Mouse (Mus musculus): ENCODE data around the gene Zcchc3. TPM values are rescaled to one million over a fixed set of nuclear protein-coding genes. Genes with fewer than 3 reads are reported as not detected.

The Zcchc3 gene
- 14.0 and 16.2 TPM in 2 replicates for polyA plus RNA-seq (2015; fragmentation: Nextera tagmentation; extraction: Ambion mirVana)

- H3K4me2 ChIP-seq, result peak within 1 kb of the TSS; percentile 87
- ATAC-seq (ENCODE audit: low read depth) (peak; percentile 73), DNase-seq (peak; percentile 72)
- peaks cover 48% of the 10 kb centered on the region for H3K4me1 ChIP-seq (replicated peaks)
- H3K4me3 ChIP-seq (replicated peaks), result peak within 1 kb of the TSS; percentile 96
- H3K9me3 ChIP-seq (replicated peaks), result 0 out of 2 replicates have a peak, but pooled peaks cover 3% of the 10 kb centered on the region
- H3K27me3 ChIP-seq, result no peaks in the 10 kb centered on the region
- under 1% methylated on average over 65 of the region's 65 CpGs for WGBS (ENCODE audit: insufficient replicate concordance)
- H3K9ac ChIP-seq, result peak within 1 kb of the TSS; percentile 97
- H3K36me3 ChIP-seq, result peaks cover 15% of the 10 kb centered on the region
- H3K27ac ChIP-seq, result peak within 1 kb of the TSS; percentile 88
These were observed at the start of gene Zcchc3 for GRCm38 (mm10) chr2:152414591-152415165. Gene Zcchc3, minus strand, starts transcription at chr2:152415027.

- Histone ChIP-seq H3K4me2 (no peak overlapping the region), H3K9me3 (replicated peaks) (no peaks in the 10 kb centered on the region), H3K4me1 (replicated peaks) (no peaks in the 10 kb centered on the region), H3K4me3 (replicated peaks) (no peak overlapping the region), H3K36me3 (no peaks in the 10 kb centered on the region), H3K9ac (no peak overlapping the region), H3K27ac (no peak overlapping the region), H3K27me3 (0 out of 2 replicates have a peak, but pooled peaks cover 2% of the 10 kb centered on the region)
- ATAC-seq (ENCODE audit: low read depth) (no peak), DNase-seq (no peak)
- 58% methylated on average over 13 of the region's 13 CpGs for WGBS (ENCODE audit: insufficient replicate concordance)
These were observed 44.4 kb upstream of the Zcchc3 start for GRCm38 (mm10) chr2:152459241-152459640.

GRCm38 (mm10) chr2:152452101-152452781 is 37.4 kb upstream of the Zcchc3 start:
- no peaks in the 10 kb centered on the region for H3K36me3 ChIP-seq
- DNase-seq, result no peak
- no peak overlapping the region for H3K27ac ChIP-seq
- no peaks in the 10 kb centered on the region for H3K9me3 ChIP-seq (replicated peaks)
- H3K4me3 ChIP-seq (replicated peaks), result no peak overlapping the region
- H3K4me2 ChIP-seq, result no peak overlapping the region
- H3K27me3 ChIP-seq, result 0 out of 2 replicates have a peak, but pooled peaks cover 3% of the 10 kb centered on the region
- peaks cover 2% of the 10 kb centered on the region for H3K4me1 ChIP-seq (replicated peaks)
- WGBS (ENCODE audit: insufficient replicate concordance), result 63% methylated on average over 4 of the region's 4 CpGs
- ATAC-seq (ENCODE audit: low read depth), result no peak
- H3K9ac ChIP-seq, result no peak overlapping the region

- no peak overlapping the region for H3K4me2 ChIP-seq
- DNase-seq (no peak), ATAC-seq (ENCODE audit: low read depth) (no peak)
- no peak overlapping the region for H3K9ac ChIP-seq
- 0 out of 2 replicates have a peak, but pooled peaks cover 3% of the 10 kb centered on the region for H3K27me3 ChIP-seq
- no peaks in the 10 kb centered on the region for H3K9me3 ChIP-seq (replicated peaks)
- H3K36me3 ChIP-seq, result no peaks in the 10 kb centered on the region
- peaks cover 8% of the 10 kb centered on the region for H3K4me1 ChIP-seq (replicated peaks)
- no peak overlapping the region for H3K27ac ChIP-seq
- no peak overlapping the region for H3K4me3 ChIP-seq (replicated peaks)
- 6% methylated on average over 5 of the region's 5 CpGs for WGBS (ENCODE audit: insufficient replicate concordance)
These were observed 35.4 kb upstream of the Zcchc3 start for GRCm38 (mm10) chr2:152450241-152450640.

- 0 out of 2 replicates have a peak, but pooled peaks cover 3% of the 10 kb centered on the region for H3K27me3 ChIP-seq
- no peak overlapping the region for H3K4me2 ChIP-seq
- WGBS (ENCODE audit: insufficient replicate concordance), result 52% methylated on average over 5 of the region's 5 CpGs
These were observed 32.6 kb upstream of the Zcchc3 start for GRCm38 (mm10) chr2:152447461-152447860.

GRCm38 (mm10) chr2:152446642-152447041 is 31.8 kb upstream of the Zcchc3 start:
- no peak for DNase-seq
- Histone ChIP-seq H3K9me3 (replicated peaks) (no peaks in the 10 kb centered on the region), H3K27me3 (0 out of 2 replicates have a peak, but pooled peaks cover 3% of the 10 kb centered on the region), H3K4me2 (no peak overlapping the region), H3K27ac (no peak overlapping the region; the same call in 1 of the 2 replicates), H3K9ac (no peak overlapping the region), H3K4me1 (replicated peaks) (peaks cover 8% of the 10 kb centered on the region), H3K4me3 (replicated peaks) (no peak overlapping the region), H3K36me3 (no peaks in the 10 kb centered on the region)
- 13% methylated on average over 2 of the region's 2 CpGs for whole genome bisulfite sequencing (ENCODE audit: insufficient replicate concordance)
- ATAC-seq (ENCODE audit: low read depth), result no peak

More at GRCm38 (mm10) chr2:152447461-152447860, 32.6 kb upstream of the Zcchc3 start:
- Histone ChIP-seq H3K9me3 (replicated peaks) (no peaks in the 10 kb centered on the region), H3K9ac (no peak overlapping the region), H3K4me3 (replicated peaks) (no peak overlapping the region), H3K36me3 (no peaks in the 10 kb centered on the region), H3K27ac (no peak overlapping the region), H3K4me1 (replicated peaks) (peaks cover 8% of the 10 kb centered on the region)
- ATAC-seq (ENCODE audit: low read depth) (no peak), DNase-seq (no peak)

- H3K36me3 ChIP-seq, result no peaks in the 10 kb centered on the region
- no peak overlapping the region for H3K4me3 ChIP-seq (replicated peaks)
- 64% methylated on average over 8 of the region's 8 CpGs for WGBS (ENCODE audit: insufficient replicate concordance)
- H3K4me1 ChIP-seq (replicated peaks), result peaks cover 8% of the 10 kb centered on the region
- DNase-seq (no peak), ATAC-seq (ENCODE audit: low read depth) (no peak)
- no peaks in the 10 kb centered on the region for H3K27me3 ChIP-seq
- H3K27ac ChIP-seq, result no peak overlapping the region
- no peak overlapping the region for H3K9ac ChIP-seq
- no peaks in the 10 kb centered on the region for H3K9me3 ChIP-seq (replicated peaks)
- H3K4me2 ChIP-seq, result no peak overlapping the region
These were observed 28.5 kb upstream of the Zcchc3 start for GRCm38 (mm10) chr2:152443281-152443680.

- Histone ChIP-seq H3K4me1 (replicated peaks) (peaks cover 11% of the 10 kb centered on the region), H3K9me3 (replicated peaks) (no peaks in the 10 kb centered on the region), H3K27me3 (no peaks in the 10 kb centered on the region), H3K27ac (no peak overlapping the region), H3K4me3 (replicated peaks) (no peak overlapping the region), H3K4me2 (no peak overlapping the region), H3K9ac (no peak overlapping the region), H3K36me3 (no peaks in the 10 kb centered on the region)
- DNase-seq (no peak), ATAC-seq (ENCODE audit: low read depth) (no peak)
- WGBS (ENCODE audit: insufficient replicate concordance), result 75% methylated on average over 4 of the region's 4 CpGs
These were observed 27.5 kb upstream of the Zcchc3 start for GRCm38 (mm10) chr2:152442322-152442721.

GRCm38 (mm10) chr2:152439833-152440232 is 25.0 kb upstream of the Zcchc3 start:
- no peak overlapping the region for H3K27ac ChIP-seq
- ATAC-seq (ENCODE audit: low read depth), result no peak
- no peak for DNase-seq
- WGBS (ENCODE audit: insufficient replicate concordance), result 76% methylated on average over 2 of the region's 2 CpGs
- H3K4me2 ChIP-seq, result no peak overlapping the region
- H3K4me1 ChIP-seq (replicated peaks), result peaks cover 19% of the 10 kb centered on the region
- H3K4me3 ChIP-seq (replicated peaks), result no peak overlapping the region
- H3K9me3 ChIP-seq (replicated peaks), result no peaks in the 10 kb centered on the region
- H3K9ac ChIP-seq, result no peak overlapping the region
- no peaks in the 10 kb centered on the region for H3K27me3 ChIP-seq
- no peaks in the 10 kb centered on the region for H3K36me3 ChIP-seq

- Histone ChIP-seq H3K36me3 (no peaks in the 10 kb centered on the region), H3K4me1 (replicated peaks) (peaks cover 19% of the 10 kb centered on the region), H3K9me3 (replicated peaks) (no peaks in the 10 kb centered on the region), H3K27me3 (no peaks in the 10 kb centered on the region), H3K9ac (no peak overlapping the region), H3K4me2 (no peak overlapping the region), H3K27ac (no peak overlapping the region), H3K4me3 (replicated peaks) (no peak overlapping the region)
- DNase-seq (no peak), ATAC-seq (ENCODE audit: low read depth) (no peak)
- WGBS (ENCODE audit: insufficient replicate concordance), result 58% methylated on average over 1 of the region's 1 CpGs
These were observed 24.1 kb upstream of the Zcchc3 start for GRCm38 (mm10) chr2:152438963-152439362.

- peak; percentile 64 for DNase-seq
- no peak overlapping the region for H3K27ac ChIP-seq
- H3K27me3 ChIP-seq, result no peaks in the 10 kb centered on the region
- no peaks in the 10 kb centered on the region for H3K36me3 ChIP-seq
- H3K9me3 ChIP-seq (replicated peaks), result no peaks in the 10 kb centered on the region
- H3K4me3 ChIP-seq (replicated peaks), result peak overlapping the region; percentile 51
- WGBS (ENCODE audit: insufficient replicate concordance), result 2% methylated on average over 23 of the region's 23 CpGs
- H3K4me1 ChIP-seq (replicated peaks), result peaks cover 19% of the 10 kb centered on the region
- ATAC-seq (ENCODE audit: low read depth), result peak; percentile 60
- H3K9ac ChIP-seq, result no peak overlapping the region
- H3K4me2 ChIP-seq, result peak overlapping the region; percentile 72
These were observed 22.4 kb upstream of the Zcchc3 start for GRCm38 (mm10) chr2:152436983-152437860.
